Mouse (Mus musculus) CH12.LX (cell line): ENCODE measurements around the gene Rgl1.

Experiments used
- CTCF ChIP-seq, 2 experiments: IDR thresholded peaks in 1 of 2; conservative IDR thresholded peaks in 1 of 2; 2 replicates each; pipeline ENCODE4 v1.5.1; 2011 to 2012; ENCODE audit warnings: low read depth in 2 of 2, low read length in 2 of 2, improper control_type of control experiment in 1 of 2, inconsistent platforms in 1 of 2, mild to moderate bottlenecking in 1 of 2, moderate library complexity in 1 of 2
- EP300 ChIP-seq: IDR thresholded peaks from 2 replicates; pipeline ENCODE4 v1.6.1; 2011; ENCODE audit warnings: low read length, improper control_type of control experiment
- KAT2A ChIP-seq: IDR thresholded peaks from 2 replicates; pipeline ENCODE4 v1.6.1; 2012; ENCODE audit warnings: low read length, improper control_type of control experiment, inconsistent platforms; ENCODE audit not compliant: insufficient replicate concordance
- POLR2A ChIP-seq: IDR thresholded peaks from 2 replicates; pipeline ENCODE4 v1.6.1; 2011; ENCODE audit warnings: low read depth, mild to moderate bottlenecking, improper control_type of control experiment, low read length
- SIN3A ChIP-seq: IDR thresholded peaks from 2 replicates; pipeline ENCODE4 v1.6.1; 2012; ENCODE audit warnings: low read length, improper control_type of control experiment, inconsistent platforms
- USF1 ChIP-seq: IDR thresholded peaks from 2 replicates; pipeline ENCODE4 v1.6.1; 2014; ENCODE audit warnings: low read depth, mild to moderate bottlenecking, inconsistent platforms, low read length, improper control_type of control experiment

- no peak for TF ChIP-seq EP300
- no peak for TF ChIP-seq POLR2A
- no peak for TF ChIP-seq CTCF (conservative IDR thresholded peaks at IDR 0.05 in 1 of 2, IDR thresholded peaks at IDR 0.05 in 1 of 2; ENCODE audit: low read depth in 2 of 2, low read length in 2 of 2)
- TF ChIP-seq KAT2A, result no peak
- no peak for TF ChIP-seq SIN3A
- TF ChIP-seq USF1, result no peak
These were observed 187.2 kb downstream of the Rgl1 start for GRCm38 (mm10) chr1:152578944-152579343.
